Mouse (Mus musculus) layer of hippocampus, adult 9-11 months (tissue): ENCODE measurements around the gene Chrne.
"Not testable (repeated sequence)": the region's sequence is repeated elsewhere in the genome, so short reads cannot be mapped to it uniquely, and the experiment has no call there.

Experiments used
- DNase-seq: peaks from one replicate; pipeline ENCODE4 v3.0.0; 2022

The Chrne gene

GRCm38 (mm10) chr11:70580921-70581320 lies 38.1 kb downstream of the Chrne start:
- DNase-seq = no peak

DNA sequence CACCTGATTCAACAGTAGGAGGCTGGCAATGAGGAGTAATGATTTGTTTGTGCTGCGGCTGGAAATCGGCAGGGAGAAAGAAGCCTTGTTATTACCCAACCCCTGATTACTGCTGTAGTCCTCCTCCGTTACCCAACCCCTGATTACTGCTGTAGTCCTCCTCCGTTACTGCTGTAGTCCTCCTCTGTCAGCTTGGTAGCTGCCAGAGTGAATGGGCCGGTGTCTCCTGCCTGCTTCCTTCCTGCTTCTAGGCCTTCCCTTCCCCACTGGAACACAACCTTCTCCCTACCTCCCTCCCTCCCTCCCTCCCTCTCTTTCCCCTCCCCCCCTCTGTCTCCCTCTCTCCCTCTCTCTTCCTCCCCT lies 38.7 kb downstream of the Chrne start:
- no peak for DNase-seq

DNA sequence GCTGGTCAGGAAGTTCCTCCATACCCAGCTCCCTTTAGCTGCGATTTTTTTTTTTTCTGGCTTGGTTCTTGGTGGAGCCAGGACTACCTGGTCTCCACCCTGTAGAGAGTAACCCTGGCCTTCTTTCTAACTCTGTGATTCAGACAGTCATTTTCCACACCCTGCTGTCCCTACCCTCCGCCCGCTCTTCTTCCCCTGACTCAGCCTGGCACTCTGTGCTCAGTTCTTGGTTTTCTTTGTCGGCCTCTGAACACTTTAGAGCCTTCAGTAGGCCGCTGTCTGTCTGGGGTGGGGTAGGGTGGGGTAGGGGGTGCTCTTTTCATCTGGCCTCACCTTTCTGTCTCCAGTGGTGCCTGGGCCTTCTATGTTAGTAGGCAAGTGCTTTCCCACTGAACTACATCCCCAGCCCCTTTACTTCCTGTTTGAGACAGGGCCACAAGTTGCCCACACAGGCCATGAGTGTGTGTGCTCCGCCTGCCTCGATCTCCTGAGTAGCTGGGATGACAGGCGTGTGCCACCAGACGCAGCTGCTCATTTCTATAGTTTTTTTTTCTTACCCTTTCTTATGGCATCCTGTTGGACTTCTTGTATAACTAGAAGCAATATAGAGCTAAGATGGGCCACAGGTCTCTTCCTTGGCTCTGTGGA lies 39.2 kb downstream of the Chrne start:
- no peak for DNase-seq

DNA sequence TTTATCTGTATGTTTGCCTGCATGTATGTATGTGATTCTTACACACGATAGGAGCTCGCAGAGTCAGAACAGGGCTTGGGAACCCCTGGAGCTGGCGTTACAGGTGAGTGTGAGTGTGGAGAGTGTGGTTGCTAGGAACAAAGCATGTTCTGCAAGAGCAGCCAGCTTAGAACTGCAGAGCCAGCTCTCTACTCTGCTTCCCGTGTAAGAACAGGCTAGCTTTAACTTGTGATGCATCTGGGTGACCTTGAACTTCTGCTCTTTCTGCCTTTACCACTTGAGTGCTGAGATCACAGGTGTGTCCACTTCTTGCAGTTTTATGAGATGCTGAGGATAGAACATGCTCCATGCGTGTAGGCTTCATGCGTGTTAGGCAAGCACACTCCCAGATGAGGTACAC lies 40.1 kb downstream of the Chrne start:
- DNase-seq = no peak

GRCm38 (mm10) chr11:70577201-70577600 lies 41.8 kb downstream of the Chrne start:
- no peak for DNase-seq

DNA sequence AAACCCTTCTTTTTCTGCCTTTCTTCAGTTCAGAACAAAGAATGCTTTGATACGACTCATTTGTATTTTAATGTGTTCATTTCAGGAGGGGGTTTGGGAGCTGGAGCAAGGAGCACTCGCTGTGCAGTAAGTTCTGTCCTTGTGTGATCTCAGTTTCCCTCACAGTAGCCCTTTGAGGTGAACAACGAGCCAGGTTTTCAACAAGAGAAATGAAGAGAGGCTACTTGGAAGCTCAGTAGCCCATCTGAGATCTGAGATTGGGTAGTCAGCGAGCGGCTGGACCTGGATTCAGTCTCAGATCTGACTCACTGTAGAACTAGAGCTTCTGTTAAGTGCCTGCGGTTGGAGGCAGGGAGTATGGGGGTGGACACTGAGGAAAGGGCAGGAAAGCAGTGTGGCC lies 45.1 kb downstream of the Chrne start:
- no peak for DNase-seq

DNA sequence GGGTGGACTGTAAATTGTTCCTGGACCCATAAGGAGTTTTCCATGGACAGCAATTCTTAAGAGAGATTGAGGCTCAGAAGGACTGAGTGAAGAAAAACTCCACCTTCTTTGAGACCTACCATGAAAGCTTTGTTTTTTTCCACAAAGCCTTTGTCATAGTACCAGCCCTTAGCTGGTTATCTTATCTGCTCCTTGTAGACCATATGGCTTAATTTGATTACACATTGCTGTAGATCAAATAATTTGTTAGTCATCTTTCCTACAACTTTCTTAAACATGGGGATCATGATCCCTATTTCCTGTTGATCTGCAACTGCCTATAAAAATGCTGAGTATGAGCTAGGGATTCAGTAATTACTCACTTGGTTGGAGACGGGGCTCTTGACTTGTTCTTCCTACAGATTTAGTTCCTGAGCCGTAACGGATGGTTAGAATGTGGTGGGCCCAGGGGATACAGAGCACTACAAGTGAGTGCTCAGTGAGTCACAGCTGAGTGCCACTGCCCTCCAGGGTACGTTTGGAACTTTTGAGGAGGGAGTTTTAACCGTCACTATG lies 46.6 kb downstream of the Chrne start:
- no peak for DNase-seq

- no peak for DNase-seq
Observed at GRCm38 (mm10) chr11:70571641-70572040, 47.4 kb downstream of the Chrne start.

DNA sequence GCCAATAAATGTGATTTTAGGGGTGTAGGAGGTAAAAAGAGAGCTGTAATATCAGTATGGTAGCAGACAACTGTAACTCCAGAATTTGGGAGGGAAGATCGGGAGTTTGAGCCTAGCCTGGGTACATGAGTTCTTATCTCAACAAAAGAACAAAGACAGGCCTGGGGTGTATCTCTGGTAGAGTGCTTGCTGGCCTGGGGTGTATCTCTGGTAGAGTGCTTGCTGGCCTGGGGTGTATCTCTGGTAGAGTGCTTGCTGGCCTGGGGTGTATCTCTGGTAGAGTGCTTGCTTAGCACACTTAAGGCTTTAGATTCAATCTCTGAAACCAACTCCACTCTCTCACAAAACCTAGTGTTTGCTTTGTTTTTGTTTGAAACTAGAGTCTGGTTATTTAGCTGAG lies 48.4 kb downstream of the Chrne start:
- DNase-seq = not testable (repeated sequence)

DNA sequence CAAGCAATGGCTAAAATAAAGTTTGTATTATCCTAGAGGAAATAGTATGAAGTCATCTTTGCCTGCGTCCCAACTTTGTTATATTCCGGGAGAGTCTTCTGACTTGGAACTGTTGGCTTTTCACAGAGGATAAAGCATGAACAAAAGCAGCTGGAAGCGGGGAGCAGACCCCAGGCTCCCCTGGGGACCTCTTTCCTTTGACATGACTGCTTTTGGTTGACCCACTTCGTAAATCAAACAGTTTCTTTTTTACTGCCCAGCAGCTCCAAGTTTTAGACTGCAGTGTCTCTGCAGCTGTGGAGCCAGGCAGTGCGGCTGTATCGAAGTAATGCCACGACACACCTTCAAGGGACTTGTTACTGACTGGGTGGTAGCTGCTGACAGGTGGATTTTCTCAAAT lies 52.4 kb downstream of the Chrne start:
- DNase-seq = no peak
